Mouse (Mus musculus) thymus, adult 2 months (tissue): ENCODE data around the gene Tnfaip2. TPM values are rescaled to one million over a fixed set of nuclear protein-coding genes. Genes with fewer than 3 reads are reported as not detected.

Experiments used
- DNase-seq: peaks from one replicate; pipeline ENCODE4 v3.0.0; 2021
- H3K27ac ChIP-seq: fragments of 200-500 bp; 2 replicates; pipeline ENCODE4 v1.5.1; 2012; ENCODE audit warnings: low read length, control low read depth; ENCODE audit not compliant: control insufficient read depth, insufficient read depth
- H3K27me3 ChIP-seq: fragments of 200-500 bp; 2 replicates; pipeline ENCODE4 v1.6.1; 2012; ENCODE audit warnings: mild to moderate bottlenecking, low read length, moderate library complexity, mixed read lengths; ENCODE audit not compliant: control insufficient read depth, insufficient read depth
- H3K36me3 ChIP-seq: fragments of 200-500 bp; 2 replicates; pipeline ENCODE4 v1.6.1; 2012; ENCODE audit warnings: mild to moderate bottlenecking, low read length, moderate library complexity; ENCODE audit not compliant: control insufficient read depth, insufficient read depth
- H3K4me1 ChIP-seq: fragments of 200-500 bp; replicated peaks from 2 replicates; pipeline ENCODE4 v1.6.1; 2012; ENCODE audit warnings: low read length; ENCODE audit not compliant: control insufficient read depth, insufficient read depth
- H3K4me3 ChIP-seq: fragments of 200-500 bp; 2 replicates; pipeline ENCODE4 v1.5.1; 2012; ENCODE audit warnings: mild to moderate bottlenecking, low read length, control low read depth, moderate library complexity; ENCODE audit not compliant: control insufficient read depth, insufficient read depth
- CTCF ChIP-seq: fragments of 200-500 bp; IDR thresholded peaks from 2 replicates; pipeline ENCODE4 v1.5.1; 2012; ENCODE audit warnings: mild to moderate bottlenecking, control low read depth, low read length, moderate library complexity, borderline replicate concordance; ENCODE audit not compliant: control insufficient read depth, poor library complexity, insufficient read depth; ENCODE audit errors: extremely low read depth
- POLR2A ChIP-seq: fragments of 200-500 bp; IDR thresholded peaks from 2 replicates; pipeline ENCODE4 v1.6.1; 2012; ENCODE audit warnings: mild to moderate bottlenecking, low read length, control low read depth, moderate library complexity; ENCODE audit not compliant: control insufficient read depth, poor library complexity, insufficient read depth; ENCODE audit errors: extremely low read depth
- WGBS: fragments of 180-500 bp; shearing (Covaris S2); methylation state at CpG from one replicate; pipeline ENCODE4 v1.1.7; 2018; 5-methylcytosine and 5-hydroxymethylcytosine counted together
- polyA plus RNA-seq: library from polyadenylated mRNA; depleted of rRNA; stranded (reverse); fragments of >200 nt; gene quantifications from 2 replicates; pipeline ENCODE4 v1.2.3, GENCODE M21; 2012; rRNA removed

Gene Tnfaip2
- 18.9 and 27.9 TPM in 2 replicates for polyA plus RNA-seq

DNA sequence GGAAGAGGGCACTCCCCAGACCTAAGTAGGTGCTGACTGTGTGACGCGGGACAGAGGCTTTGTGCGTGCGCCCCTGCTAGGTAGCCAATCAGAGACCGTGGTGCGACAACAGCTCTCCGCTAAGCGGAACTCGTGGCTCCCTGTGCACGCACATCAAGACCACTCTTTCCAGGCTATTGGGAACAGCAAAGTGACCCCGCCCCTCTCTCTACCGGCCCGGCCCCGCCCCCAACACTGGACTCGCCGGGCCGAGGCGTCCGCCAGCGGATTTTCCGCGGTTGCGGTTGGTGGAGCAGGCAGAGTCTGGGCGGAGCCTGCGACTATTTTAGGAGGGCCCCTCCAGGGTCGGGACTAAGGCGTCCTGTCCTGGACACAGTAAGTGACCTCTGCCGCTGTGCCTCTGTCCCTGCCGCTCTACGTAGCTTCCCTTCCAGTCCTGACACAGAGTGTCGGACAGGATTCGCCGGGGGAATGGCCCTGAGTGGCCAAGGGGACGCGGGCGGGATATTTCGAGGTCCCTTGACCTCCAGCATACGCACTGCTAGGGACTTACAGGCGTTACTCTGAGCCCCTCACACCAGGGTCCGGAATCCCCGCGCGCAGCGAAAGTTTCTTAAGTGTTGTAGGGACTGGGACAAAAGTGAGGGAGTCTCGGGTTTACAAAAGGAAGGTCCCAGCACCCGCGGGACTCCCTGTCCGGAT is at the start of gene Tnfaip2:
TSS of gene Tnfaip2 (plus strand) at position 161 of the 702 bp plus-strand sequence.
- no peak for DNase-seq
- Histone ChIP-seq H3K27me3 (peaks cover 3% of the 10 kb centered on the region; the same call in 1 of the 2 replicates), H3K4me1 (no peaks in the 10 kb centered on the region), H3K27ac (no peak within 1 kb of the TSS), H3K36me3 (no peaks in the 10 kb centered on the region), H3K4me3 (peak within 1 kb of the TSS; percentile 9; the same call in 1 of the 2 replicates)
- 3% methylated on average over 48 of the region's 48 CpGs for WGBS
- TF ChIP-seq POLR2A, result no peak
- no peak for TF ChIP-seq CTCF

DNA sequence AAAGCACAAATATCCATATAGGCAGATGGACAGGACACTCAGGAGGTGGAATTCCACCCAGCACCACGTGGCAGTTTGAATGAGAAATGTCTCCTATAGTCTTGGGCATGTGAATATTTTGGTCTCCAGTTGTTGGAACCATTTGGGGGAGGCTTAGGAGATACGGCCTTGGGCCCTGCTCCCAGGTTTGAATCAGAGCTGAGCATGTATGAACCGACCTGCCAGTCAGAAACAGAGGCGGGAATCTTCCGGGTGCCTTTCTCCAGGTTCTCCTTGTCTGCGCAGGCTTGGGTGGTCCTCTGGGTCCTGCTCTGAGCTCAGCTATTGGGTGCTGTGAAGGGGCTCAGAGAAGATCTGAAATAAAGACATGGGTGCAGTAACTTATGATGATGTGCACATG is 48.3 kb upstream of the Tnfaip2 start:
- Histone ChIP-seq H3K4me3 (no peak overlapping the region), H3K4me1 (no peaks in the 10 kb centered on the region), H3K27ac (no peak overlapping the region), H3K27me3 (no peaks in the 10 kb centered on the region), H3K36me3 (no peaks in the 10 kb centered on the region)
- TF ChIP-seq POLR2A (no peak), CTCF (no peak)
- no peak for DNase-seq
- 88% methylated on average over 6 of the region's 6 CpGs for WGBS

DNA sequence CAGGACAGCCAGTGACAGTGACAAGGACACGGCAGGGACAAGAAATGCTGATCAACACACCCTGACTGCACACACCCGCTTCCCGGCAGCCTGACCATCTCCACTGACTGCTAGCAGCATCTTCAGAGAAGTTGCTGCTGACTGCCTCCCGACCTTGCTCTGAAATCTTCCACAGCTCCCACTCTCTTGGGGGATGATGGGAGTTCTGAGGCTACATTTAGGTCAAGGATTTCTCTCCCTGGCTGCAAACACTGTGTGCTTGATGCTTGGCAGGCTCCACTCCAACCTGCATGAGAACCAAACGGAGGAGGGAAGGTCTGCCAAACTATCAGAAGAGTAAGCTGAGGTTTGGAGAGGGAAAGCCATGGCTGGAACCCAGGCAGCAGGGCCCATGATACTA is 45.3 kb upstream of the Tnfaip2 start:
- H3K4me1 ChIP-seq, result no peaks in the 10 kb centered on the region
- H3K27me3 ChIP-seq, result no peaks in the 10 kb centered on the region
- no peak for TF ChIP-seq CTCF
- TF ChIP-seq POLR2A, result no peak
- 80% methylated on average over 5 of the region's 5 CpGs for WGBS
- H3K36me3 ChIP-seq, result no peaks in the 10 kb centered on the region
- no peak overlapping the region for H3K4me3 ChIP-seq
- no peak for DNase-seq
- no peak overlapping the region for H3K27ac ChIP-seq

DNA sequence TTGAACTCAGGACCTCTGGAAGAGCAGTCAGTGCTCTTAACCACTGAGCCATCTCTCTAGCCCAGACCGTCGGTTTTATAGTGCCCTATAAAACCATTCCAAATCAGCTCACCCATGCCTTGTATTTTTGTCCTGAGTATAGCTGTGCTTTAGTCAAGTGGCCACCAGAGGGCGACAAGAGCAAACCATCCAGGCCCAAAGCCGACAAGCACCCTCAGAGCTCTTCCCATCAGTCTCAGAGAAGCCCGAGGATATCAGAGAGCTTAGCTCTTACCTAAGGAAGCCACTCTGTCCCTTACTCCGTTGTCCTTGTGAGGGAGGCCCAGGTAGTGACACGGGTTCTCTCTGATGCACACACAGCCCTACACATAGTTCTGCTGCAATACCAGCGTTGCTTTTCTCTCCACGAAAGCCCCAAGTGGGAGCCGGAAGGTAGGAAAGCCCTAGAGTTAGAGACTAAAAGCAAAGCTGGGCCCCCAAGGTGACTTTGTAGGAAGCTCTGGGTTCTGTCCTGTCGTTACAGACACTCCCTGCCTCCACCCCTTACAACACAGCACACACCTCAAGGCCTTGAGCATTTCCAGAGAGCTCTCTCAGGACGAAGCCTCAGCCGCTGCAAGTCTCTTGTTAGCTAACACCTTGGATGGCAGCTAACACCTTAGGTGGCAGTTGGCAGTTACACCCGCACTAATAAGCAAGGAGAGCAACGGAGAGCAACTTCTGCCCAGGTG is 40.6 kb upstream of the Tnfaip2 start:
- Histone ChIP-seq H3K36me3 (no peaks in the 10 kb centered on the region), H3K27ac (no peak overlapping the region), H3K4me1 (no peaks in the 10 kb centered on the region), H3K27me3 (peaks cover 2% of the 10 kb centered on the region; the same call in 1 of the 2 replicates), H3K4me3 (no peak overlapping the region)
- peak; percentile 42 for DNase-seq
- no peak for TF ChIP-seq POLR2A
- TF ChIP-seq CTCF, result peak; percentile 70; the same call in 1 of the 2 replicates
- WGBS, result 35% methylated on average over 15 of the region's 15 CpGs

DNA sequence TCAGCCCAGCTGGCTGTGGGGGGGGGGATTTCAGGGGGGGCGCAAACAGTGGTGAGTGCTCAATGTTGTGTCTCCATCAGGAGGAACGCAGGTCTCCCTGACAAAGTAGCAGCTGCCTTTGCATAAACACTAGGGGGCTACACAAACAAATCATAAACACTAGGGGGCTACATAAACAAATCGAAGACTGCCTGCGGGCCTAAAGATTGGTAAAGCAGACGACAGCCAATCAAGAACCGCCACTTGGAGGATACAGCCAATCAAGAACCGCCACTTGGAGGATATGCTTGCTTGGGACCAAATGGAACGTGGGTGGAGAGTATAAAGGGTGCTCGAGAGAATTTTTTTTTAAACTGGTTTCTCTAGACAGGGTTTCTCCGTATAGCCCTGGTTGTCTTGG is 37.4 kb upstream of the Tnfaip2 start:
- H3K27me3 ChIP-seq, result peaks cover 4% of the 10 kb centered on the region; the same call in 1 of the 2 replicates
- no peak for TF ChIP-seq POLR2A
- TF ChIP-seq CTCF, result no peak
- H3K4me1 ChIP-seq, result no peaks in the 10 kb centered on the region
- no peak overlapping the region for H3K4me3 ChIP-seq
- no peaks in the 10 kb centered on the region for H3K36me3 ChIP-seq
- no peak for DNase-seq
- H3K27ac ChIP-seq, result no peak overlapping the region
- 81% methylated on average over 10 of the region's 10 CpGs for whole genome bisulfite sequencing

DNA sequence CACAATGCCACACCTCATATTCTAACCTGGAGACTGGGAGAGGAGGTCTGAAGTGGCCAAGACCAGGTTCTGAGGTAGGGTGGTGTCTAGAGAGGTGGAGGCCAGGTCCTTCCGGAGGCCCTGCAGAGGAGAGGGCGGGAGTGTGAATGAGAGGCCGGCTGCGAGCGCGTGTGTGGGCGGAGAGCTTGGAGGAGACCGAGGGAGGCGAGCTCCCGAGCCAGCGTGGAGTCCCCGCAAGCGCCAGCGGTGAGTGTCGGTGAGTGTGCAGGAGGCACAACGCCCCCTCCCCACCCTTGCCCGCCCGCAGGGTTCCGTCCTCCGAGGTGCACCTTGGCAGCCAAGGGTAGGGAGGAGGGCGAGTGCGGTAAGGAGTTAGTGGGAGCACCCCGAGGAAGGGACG is 35.6 kb upstream of the Tnfaip2 start, which contains the start of gene Lbhd2:
TSS of gene Lbhd2 (plus strand) at position 188 of the 400 bp plus-strand sequence.
- Histone ChIP-seq H3K27me3 (peaks cover 4% of the 10 kb centered on the region; the same call in 1 of the 2 replicates), H3K4me3 (no peak within 1 kb of the TSS), H3K4me1 (no peaks in the 10 kb centered on the region), H3K27ac (no peak within 1 kb of the TSS), H3K36me3 (no peaks in the 10 kb centered on the region)
- DNase-seq, result no peak
- 7% methylated on average over 24 of the region's 24 CpGs for WGBS
- TF ChIP-seq POLR2A (no peak), CTCF (no peak)

DNA sequence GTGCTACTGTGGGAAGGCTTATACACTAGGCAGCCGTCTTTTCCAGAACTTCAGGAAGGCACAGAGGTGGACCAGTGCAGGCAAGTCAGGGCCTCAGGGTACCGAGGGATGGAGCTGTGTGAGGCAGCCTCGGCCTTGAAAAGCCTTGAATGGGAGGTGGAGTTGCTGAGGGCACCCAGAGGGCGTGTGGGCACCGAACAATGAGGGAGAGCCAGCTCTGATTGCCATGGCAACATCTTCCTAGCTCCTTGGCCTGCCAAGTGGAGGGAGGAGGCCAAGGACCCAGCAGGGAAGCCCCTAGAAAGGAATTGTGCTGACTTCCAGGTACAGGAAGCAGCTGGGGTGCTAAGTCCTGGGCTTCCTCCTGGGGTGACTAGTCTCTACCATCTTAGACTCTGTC is 32.7 kb upstream of the Tnfaip2 start:
- Histone ChIP-seq H3K4me1 (no peaks in the 10 kb centered on the region), H3K36me3 (no peaks in the 10 kb centered on the region), H3K4me3 (no peak overlapping the region), H3K27ac (no peak overlapping the region), H3K27me3 (peaks cover 4% of the 10 kb centered on the region; the same call in 1 of the 2 replicates)
- no peak for TF ChIP-seq POLR2A
- TF ChIP-seq CTCF, result no peak
- WGBS, result 79% methylated on average over 5 of the region's 5 CpGs
- DNase-seq, result no peak
